Mouse (Mus musculus): ENCODE data around the gene Numa1. TPM values are rescaled to one million over a fixed set of nuclear protein-coding genes. Genes with fewer than 3 reads are reported as not detected.

Numa1 gene
- total and polyA plus RNA-seq, 2 experiments from 2014 or later: 26.5 to 82.9 TPM

- H3K4me2 ChIP-seq (ENCODE audit: low read depth, low read length): peak overlapping the region; percentile 78
- H3K4me3 ChIP-seq (ENCODE audit: low read length): peak overlapping the region; percentile 61
- no peaks in the 10 kb centered on the region for H3K36me3 ChIP-seq (ENCODE audit: insufficient read depth, low read length)
- H3K4me1 ChIP-seq (ENCODE audit: insufficient read depth, low read length): peaks cover 17% of the 10 kb centered on the region; the same call in 1 of the 2 replicates
- H3K27me3 ChIP-seq (ENCODE audit: insufficient read depth, low read length): no peaks in the 10 kb centered on the region
- H3K9ac ChIP-seq (replicated peaks; ENCODE audit: low read length): peak overlapping the region; percentile 97
- ATAC-seq (peak; percentile 78), DNase-seq (ENCODE audit: low spot score) (peak; percentile 97)
- TF ChIP-seq CTCF (IDR thresholded peaks at IDR 0.05; ENCODE audit: low read depth): no peak
- H3K27ac ChIP-seq: peak overlapping the region; percentile 99
- H3K9me3 ChIP-seq (ENCODE audit: low read length): no peaks in the 10 kb centered on the region
- 0% methylated on average over 13 of the region's 17 CpGs for WGBS
These were observed 36.5 kb downstream of the Numa1 start for GRCm38 (mm10) chr7:101970429-101970775.

GRCm38 (mm10) chr7:101970821-101971461, 37.0 kb downstream of the Numa1 start:
- peak overlapping the region; percentile 78 for H3K4me2 ChIP-seq (ENCODE audit: low read depth, low read length)
- no peaks in the 10 kb centered on the region for H3K27me3 ChIP-seq (ENCODE audit: insufficient read depth, low read length)
- peak overlapping the region; percentile 97 for H3K9ac ChIP-seq (replicated peaks; ENCODE audit: low read length)
- peak overlapping the region; percentile 99 for H3K27ac ChIP-seq
- WGBS: 2% methylated on average over 19 of the region's 19 CpGs
- ATAC-seq (peak; percentile 89), DNase-seq (ENCODE audit: low spot score) (peak; percentile 92)
- H3K9me3 ChIP-seq (ENCODE audit: low read length): no peaks in the 10 kb centered on the region
- no peaks in the 10 kb centered on the region for H3K36me3 ChIP-seq (ENCODE audit: insufficient read depth, low read length)
- H3K4me3 ChIP-seq (ENCODE audit: low read length): peak overlapping the region; percentile 61
- peak; percentile 34; the same call in 1 of the 2 replicates for TF ChIP-seq CTCF (IDR thresholded peaks at IDR 0.05; ENCODE audit: low read depth)
- H3K4me1 ChIP-seq (ENCODE audit: insufficient read depth, low read length): peaks cover 17% of the 10 kb centered on the region; the same call in 1 of the 2 replicates

GRCm38 (mm10) chr7:101971721-101972120, 37.8 kb downstream of the Numa1 start:
- no peaks in the 10 kb centered on the region for H3K9me3 ChIP-seq (ENCODE audit: low read length)
- no peaks in the 10 kb centered on the region for H3K27me3 ChIP-seq (ENCODE audit: insufficient read depth, low read length)
- H3K9ac ChIP-seq (replicated peaks; ENCODE audit: low read length): peak overlapping the region; percentile 97
- TF ChIP-seq CTCF (IDR thresholded peaks at IDR 0.05; ENCODE audit: low read depth): no peak
- H3K4me1 ChIP-seq (ENCODE audit: insufficient read depth, low read length): peaks cover 17% of the 10 kb centered on the region; the same call in 1 of the 2 replicates
- ATAC-seq (no peak), DNase-seq (ENCODE audit: low spot score) (no peak)
- WGBS: 48% methylated on average over 2 of the region's 2 CpGs
- peak overlapping the region; percentile 78 for H3K4me2 ChIP-seq (ENCODE audit: low read depth, low read length)
- peak overlapping the region; percentile 99 for H3K27ac ChIP-seq
- no peaks in the 10 kb centered on the region for H3K36me3 ChIP-seq (ENCODE audit: insufficient read depth, low read length)
- peak overlapping the region; percentile 61; the same call in 1 of the 2 replicates for H3K4me3 ChIP-seq (ENCODE audit: low read length)

GRCm38 (mm10) chr7:101973730-101974129, 39.8 kb downstream of the Numa1 start:
- 70% methylated on average over 3 of the region's 3 CpGs for WGBS
- no peak overlapping the region for H3K9ac ChIP-seq (replicated peaks; ENCODE audit: low read length)
- H3K27me3 ChIP-seq (ENCODE audit: insufficient read depth, low read length): no peaks in the 10 kb centered on the region
- DNase-seq (ENCODE audit: low spot score) (no peak), ATAC-seq (no peak)
- H3K4me1 ChIP-seq (ENCODE audit: insufficient read depth, low read length): peaks cover 14% of the 10 kb centered on the region; the same call in 1 of the 2 replicates
- no peak for TF ChIP-seq CTCF (IDR thresholded peaks at IDR 0.05; ENCODE audit: low read depth)
- H3K9me3 ChIP-seq (ENCODE audit: low read length): no peaks in the 10 kb centered on the region
- H3K4me3 ChIP-seq (ENCODE audit: low read length): no peak overlapping the region
- no peak overlapping the region for H3K4me2 ChIP-seq (ENCODE audit: low read depth, low read length)
- H3K27ac ChIP-seq: no peak overlapping the region
- no peaks in the 10 kb centered on the region for H3K36me3 ChIP-seq (ENCODE audit: insufficient read depth, low read length)

- no peaks in the 10 kb centered on the region for H3K9me3 ChIP-seq (ENCODE audit: low read length)
- H3K27ac ChIP-seq: 0 out of 2 replicates have a peak overlapping the region, but pooled peaks have one; percentile 32
- DNase-seq (ENCODE audit: low spot score): peak; percentile 9
- no peak overlapping the region for H3K4me2 ChIP-seq (ENCODE audit: low read depth, low read length)
- ATAC-seq: no peak
- no peaks in the 10 kb centered on the region for H3K36me3 ChIP-seq (ENCODE audit: insufficient read depth, low read length)
- no peak overlapping the region for H3K9ac ChIP-seq (replicated peaks; ENCODE audit: low read length)
- no peak for TF ChIP-seq CTCF (IDR thresholded peaks at IDR 0.05; ENCODE audit: low read depth)
- peaks cover 10% of the 10 kb centered on the region; the same call in 1 of the 2 replicates for H3K4me1 ChIP-seq (ENCODE audit: insufficient read depth, low read length)
- 48% methylated on average over 2 of the region's 2 CpGs for WGBS
- H3K27me3 ChIP-seq (ENCODE audit: insufficient read depth, low read length): no peaks in the 10 kb centered on the region
- no peak overlapping the region for H3K4me3 ChIP-seq (ENCODE audit: low read length)
These were observed 40.6 kb downstream of the Numa1 start for GRCm38 (mm10) chr7:101974505-101974904.

- H3K4me3 ChIP-seq (ENCODE audit: low read length): no peak overlapping the region
- H3K27ac ChIP-seq: no peak overlapping the region
- peaks cover 24% of the 10 kb centered on the region; the same call in 1 of the 2 replicates for H3K36me3 ChIP-seq (ENCODE audit: insufficient read depth, low read length)
- no peaks in the 10 kb centered on the region for H3K9me3 ChIP-seq (ENCODE audit: low read length)
- no peak for TF ChIP-seq CTCF (IDR thresholded peaks at IDR 0.05; ENCODE audit: low read depth)
- DNase-seq (ENCODE audit: low spot score) (no peak), ATAC-seq (no peak)
- no peaks in the 10 kb centered on the region for H3K27me3 ChIP-seq (ENCODE audit: insufficient read depth, low read length)
- no peak overlapping the region for H3K4me2 ChIP-seq (ENCODE audit: low read depth, low read length)
- WGBS: 94% methylated on average over 1 of the region's 1 CpGs
- H3K9ac ChIP-seq (replicated peaks; ENCODE audit: low read length): no peak overlapping the region
- H3K4me1 ChIP-seq (ENCODE audit: insufficient read depth, low read length): no peaks in the 10 kb centered on the region
These were observed 48.8 kb downstream of the Numa1 start for GRCm38 (mm10) chr7:101982735-101983134.

GRCm38 (mm10) chr7:101985081-101985480, 51.2 kb downstream of the Numa1 start:
- H3K4me3 ChIP-seq (ENCODE audit: low read length): no peak overlapping the region
- ATAC-seq: no peak
- H3K4me2 ChIP-seq (ENCODE audit: low read depth, low read length): no peak overlapping the region
- peaks cover 48% of the 10 kb centered on the region for H3K36me3 ChIP-seq (ENCODE audit: insufficient read depth, low read length)
- no peaks in the 10 kb centered on the region for H3K4me1 ChIP-seq (ENCODE audit: insufficient read depth, low read length)
- no peaks in the 10 kb centered on the region for H3K9me3 ChIP-seq (ENCODE audit: low read length)
- no peak overlapping the region for H3K9ac ChIP-seq (replicated peaks; ENCODE audit: low read length)
- no peak overlapping the region for H3K27ac ChIP-seq
- no peaks in the 10 kb centered on the region for H3K27me3 ChIP-seq (ENCODE audit: insufficient read depth, low read length)
- 87% methylated on average over 3 of the region's 3 CpGs for WGBS
- no peak for DNase-seq (ENCODE audit: low spot score)
- TF ChIP-seq CTCF (IDR thresholded peaks at IDR 0.05; ENCODE audit: low read depth): no peak
